12 mouse cellular contexts compared by ENCODE assay signal in the genomic region with DNA sequence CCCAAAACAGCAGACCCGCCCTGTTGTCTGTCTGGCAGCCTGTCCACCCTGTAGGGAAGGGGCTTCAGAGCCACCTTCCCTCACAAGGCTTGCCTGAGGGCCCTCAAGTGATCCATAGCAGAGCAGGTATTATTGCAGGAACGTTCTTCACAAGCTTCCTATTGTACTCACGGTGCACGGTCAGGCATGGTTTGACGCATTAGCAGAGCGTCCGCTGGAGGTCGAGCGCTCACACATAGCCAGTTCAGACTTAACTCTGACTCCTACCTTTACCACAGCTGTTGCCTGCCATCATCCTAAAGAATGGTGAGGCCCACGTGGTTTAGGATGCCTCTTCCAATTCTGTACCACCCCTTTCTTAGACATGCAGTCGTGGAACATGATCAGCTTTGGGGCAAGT.
"Had no signal": no experiment of that assay in that cellular context is flagged by ENCODE, and none has a peak within 500 bp of the region (broad histone marks: within the 10 kb centered on the region; RNA-seq: fewer than 3 reads in every experiment).

No protein-coding gene starts in this region.

- H3K4me3 ChIP-seq: intestine, embryonic 15.5 days; layer of hippocampus, adult 2 months; left cerebral cortex, adult 2 months; midbrain, embryonic 10.5 days; midbrain, embryonic 15.5 days; stomach, embryonic 15.5 days had no signal

- DNase-seq: kidney, adult 18-20 months; lung, adult 18-20 months; lung, postnatal 4 days; right cerebral cortex, postnatal 14 days had no signal

- H3K4me2 ChIP-seq: intestine, embryonic 15.5 days; midbrain, embryonic 15.5 days; stomach, embryonic 15.5 days had no signal

- ATAC-seq: intestine, embryonic 15.5 days; lung, postnatal 0 days; midbrain, embryonic 15.5 days had no signal

- H3K9me3 ChIP-seq: intestine, embryonic 15.5 days; midbrain, embryonic 10.5 days; midbrain, embryonic 15.5 days; stomach, embryonic 15.5 days had no signal

- H3K27me3 ChIP-seq: intestine, embryonic 15.5 days; midbrain, embryonic 15.5 days; stomach, embryonic 15.5 days had no signal

- H3K27ac ChIP-seq: intestine, embryonic 15.5 days; layer of hippocampus, adult 2 months; left cerebral cortex, adult 2 months; liver, embryonic 14.5 days; midbrain, embryonic 10.5 days; midbrain, embryonic 15.5 days; stomach, embryonic 15.5 days had no signal

- H3K36me3 ChIP-seq: intestine, embryonic 15.5 days; midbrain, embryonic 10.5 days; midbrain, embryonic 15.5 days; stomach, embryonic 15.5 days had no signal

- H3K9ac ChIP-seq: intestine, embryonic 15.5 days; liver, embryonic 14.5 days; midbrain, embryonic 15.5 days; stomach, embryonic 15.5 days had no signal

- H3K4me1 ChIP-seq: midbrain, embryonic 15.5 days had no signal
